Mouse (Mus musculus): Measurements from ENCODE around the gene Nhlrc4. TPM values are rescaled to one million over a fixed set of nuclear protein-coding genes. Genes with fewer than 3 reads are reported as not detected.

Nhlrc4 gene
- polyA plus RNA-seq (2015; fragmentation: Nextera tagmentation; extraction: Ambion mirVana), result 0.30 TPM in 1 of 2 replicates, not detected in the other

- Histone ChIP-seq H3K27me3 (replicated peaks) (no peaks in the 10 kb centered on the region), H3K36me3 (no peaks in the 10 kb centered on the region), H3K27ac (no peak within 1 kb of the TSS), H3K4me2 (no peak within 1 kb of the TSS), H3K9me3 (no peaks in the 10 kb centered on the region), H3K9ac (no peak within 1 kb of the TSS), H3K4me1 (peaks cover 14% of the 10 kb centered on the region), H3K4me3 (replicated peaks) (no peak within 1 kb of the TSS)
- WGBS, result 51% methylated on average over 6 of the region's 6 CpGs
- ATAC-seq (ENCODE audit: insufficient read depth, low FRiP score, low read depth), result peak; percentile 59; the same call in 1 of the 2 replicates
These were observed at the start of gene Nhlrc4, which contains the start of gene Pigq for GRCm38 (mm10) chr17:25944366-25945163. Gene Nhlrc4, minus strand, starts transcription at chr17:25944961. Gene Pigq, minus strand, starts transcription at chr17:25944936.

- H3K4me2 ChIP-seq, result no peak overlapping the region
- no peak overlapping the region for H3K4me3 ChIP-seq (replicated peaks)
- no peaks in the 10 kb centered on the region for H3K27me3 ChIP-seq (replicated peaks)
- no peak overlapping the region for H3K27ac ChIP-seq
- peaks cover 16% of the 10 kb centered on the region; the same call in 1 of the 2 replicates for H3K36me3 ChIP-seq
- no peaks in the 10 kb centered on the region for H3K4me1 ChIP-seq
- H3K9ac ChIP-seq, result no peak overlapping the region
- WGBS, result 82% methylated on average over 3 of the region's 3 CpGs
- ATAC-seq (ENCODE audit: insufficient read depth, low FRiP score, low read depth), result no peak
- no peaks in the 10 kb centered on the region for H3K9me3 ChIP-seq
These were observed 48.7 kb upstream of the Nhlrc4 start for GRCm38 (mm10) chr17:25993489-25993888.

- no peak overlapping the region for H3K9ac ChIP-seq
- no peak overlapping the region for H3K4me2 ChIP-seq
- no peaks in the 10 kb centered on the region for H3K4me1 ChIP-seq
- no peaks in the 10 kb centered on the region for H3K9me3 ChIP-seq
- no peaks in the 10 kb centered on the region for H3K27me3 ChIP-seq (replicated peaks)
- no peak overlapping the region for H3K4me3 ChIP-seq (replicated peaks)
- H3K36me3 ChIP-seq, result peaks cover 16% of the 10 kb centered on the region; the same call in 1 of the 2 replicates
- WGBS, result 93% methylated on average over 4 of the region's 4 CpGs
- ATAC-seq (ENCODE audit: insufficient read depth, low FRiP score, low read depth), result no peak
- no peak overlapping the region for H3K27ac ChIP-seq
These were observed 47.5 kb upstream of the Nhlrc4 start for GRCm38 (mm10) chr17:25992274-25992673.

- H3K27ac ChIP-seq, result no peak overlapping the region
- peaks cover 12% of the 10 kb centered on the region; the same call in 1 of the 2 replicates for H3K36me3 ChIP-seq
- H3K27me3 ChIP-seq (replicated peaks), result no peaks in the 10 kb centered on the region
- ATAC-seq (ENCODE audit: insufficient read depth, low FRiP score, low read depth), result no peak
- H3K9me3 ChIP-seq, result no peaks in the 10 kb centered on the region
- H3K4me1 ChIP-seq, result no peaks in the 10 kb centered on the region
- H3K9ac ChIP-seq, result no peak overlapping the region
- no peak overlapping the region for H3K4me2 ChIP-seq
- WGBS, result 80% methylated on average over 5 of the region's 5 CpGs
- H3K4me3 ChIP-seq (replicated peaks), result no peak overlapping the region
These were observed 45.6 kb upstream of the Nhlrc4 start for GRCm38 (mm10) chr17:25990331-25990730.

GRCm38 (mm10) chr17:25985306-25986294 lies 40.8 kb upstream of the Nhlrc4 start, which contains the start of gene Capn15:
Gene Capn15, minus strand, starts transcription at chr17:25985796.
- Histone ChIP-seq H3K27ac (peak within 1 kb of the TSS; percentile 88), H3K9me3 (no peaks in the 10 kb centered on the region), H3K36me3 (no peaks in the 10 kb centered on the region), H3K4me2 (peak within 1 kb of the TSS; percentile 70), H3K4me1 (peaks cover 10% of the 10 kb centered on the region), H3K9ac (peak within 1 kb of the TSS; percentile 72), H3K27me3 (replicated peaks) (no peaks in the 10 kb centered on the region), H3K4me3 (replicated peaks) (peak within 1 kb of the TSS; percentile 94)
- peak; percentile 99 for ATAC-seq (ENCODE audit: insufficient read depth, low FRiP score, low read depth)
- under 1% methylated on average over 91 of the region's 91 CpGs for WGBS

- Histone ChIP-seq H3K4me2 (peak overlapping the region; percentile 70), H3K36me3 (no peaks in the 10 kb centered on the region), H3K4me3 (replicated peaks) (peak overlapping the region; percentile 94), H3K9ac (peak overlapping the region; percentile 72), H3K27ac (peak overlapping the region; percentile 85), H3K9me3 (no peaks in the 10 kb centered on the region), H3K27me3 (replicated peaks) (no peaks in the 10 kb centered on the region), H3K4me1 (peaks cover 17% of the 10 kb centered on the region)
- no peak for ATAC-seq (ENCODE audit: insufficient read depth, low FRiP score, low read depth)
- 10% methylated on average over 17 of the region's 17 CpGs for WGBS
These were observed 40.0 kb upstream of the Nhlrc4 start for GRCm38 (mm10) chr17:25984556-25985305.

GRCm38 (mm10) chr17:25984066-25984465 lies 39.3 kb upstream of the Nhlrc4 start:
- H3K36me3 ChIP-seq, result no peaks in the 10 kb centered on the region
- H3K9me3 ChIP-seq, result no peaks in the 10 kb centered on the region
- no peaks in the 10 kb centered on the region for H3K27me3 ChIP-seq (replicated peaks)
- H3K4me3 ChIP-seq (replicated peaks), result peak overlapping the region; percentile 94
- no peak overlapping the region for H3K27ac ChIP-seq
- H3K4me2 ChIP-seq, result peak overlapping the region; percentile 70
- 0 out of 2 replicates have a peak overlapping the region, but pooled peaks have one; percentile 72 for H3K9ac ChIP-seq
- 91% methylated on average over 1 of the region's 1 CpGs for WGBS
- H3K4me1 ChIP-seq, result peaks cover 19% of the 10 kb centered on the region
- no peak for ATAC-seq (ENCODE audit: insufficient read depth, low FRiP score, low read depth)

GRCm38 (mm10) chr17:25982913-25983312 lies 38.2 kb upstream of the Nhlrc4 start:
- WGBS, result 84% methylated on average over 3 of the region's 3 CpGs
- H3K27me3 ChIP-seq (replicated peaks), result no peaks in the 10 kb centered on the region
- no peak for ATAC-seq (ENCODE audit: insufficient read depth, low FRiP score, low read depth)
- H3K9ac ChIP-seq, result no peak overlapping the region
- no peak overlapping the region for H3K4me2 ChIP-seq
- no peak overlapping the region for H3K27ac ChIP-seq
- H3K9me3 ChIP-seq, result no peaks in the 10 kb centered on the region
- peaks cover 19% of the 10 kb centered on the region for H3K4me1 ChIP-seq
- no peak overlapping the region for H3K4me3 ChIP-seq (replicated peaks)
- H3K36me3 ChIP-seq, result no peaks in the 10 kb centered on the region

- ATAC-seq (ENCODE audit: insufficient read depth, low FRiP score, low read depth), result no peak
- H3K27me3 ChIP-seq (replicated peaks), result no peaks in the 10 kb centered on the region
- no peak overlapping the region for H3K9ac ChIP-seq
- H3K36me3 ChIP-seq, result no peaks in the 10 kb centered on the region
- H3K27ac ChIP-seq, result no peak overlapping the region
- H3K9me3 ChIP-seq, result no peaks in the 10 kb centered on the region
- WGBS, result 90% methylated on average over 5 of the region's 5 CpGs
- H3K4me2 ChIP-seq, result no peak overlapping the region
- peaks cover 19% of the 10 kb centered on the region for H3K4me1 ChIP-seq
- H3K4me3 ChIP-seq (replicated peaks), result no peak overlapping the region
These were observed 36.1 kb upstream of the Nhlrc4 start for GRCm38 (mm10) chr17:25980854-25981253.

GRCm38 (mm10) chr17:25979829-25980738 lies 35.3 kb upstream of the Nhlrc4 start:
- Histone ChIP-seq H3K36me3 (no peaks in the 10 kb centered on the region), H3K4me2 (peak overlapping the region; percentile 23; the same call in 1 of the 2 replicates), H3K4me3 (replicated peaks) (no peak overlapping the region), H3K27ac (peak overlapping the region; percentile 44; the same call in 1 of the 2 replicates), H3K9me3 (no peaks in the 10 kb centered on the region), H3K4me1 (peaks cover 19% of the 10 kb centered on the region), H3K9ac (no peak overlapping the region), H3K27me3 (replicated peaks) (no peaks in the 10 kb centered on the region)
- WGBS, result 84% methylated on average over 5 of the region's 5 CpGs
- ATAC-seq (ENCODE audit: insufficient read depth, low FRiP score, low read depth), result no peak

Data from stomach, embryonic 15.5 days (tissue).